Mouse (Mus musculus) lung, adult 18-20 months (tissue): Measurements from ENCODE around the gene Olfr2.
"Not testable (repeated sequence)": the region's sequence is repeated elsewhere in the genome, so short reads cannot be mapped to it uniquely, and the experiment has no call there.

Source experiments
- DNase-seq, 2 experiments: peaks; one replicate each; pipeline ENCODE4 v3.0.0; 2022; ENCODE audit warnings: mixed read lengths in 2 of 2

Gene Olfr2

DNA sequence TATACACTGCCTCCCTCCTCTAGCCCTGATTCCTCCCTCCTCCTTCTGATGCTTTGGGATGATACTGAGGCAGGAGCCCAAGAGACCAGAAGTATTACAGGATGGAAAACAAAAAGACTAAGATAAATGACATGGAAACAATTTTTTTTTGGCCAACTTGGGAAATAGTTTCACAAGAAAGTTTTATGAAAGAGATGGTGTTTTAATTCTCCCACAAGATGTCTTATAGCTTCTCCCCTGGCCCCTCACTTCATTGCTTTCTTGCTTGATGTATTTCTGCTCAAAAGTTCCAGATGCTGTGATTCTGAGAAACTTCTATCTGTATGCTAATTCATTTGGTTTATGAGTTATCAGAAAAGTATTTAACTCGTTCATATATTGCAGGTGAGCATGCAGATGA lies at the start of gene Olfr2:
TSS of gene Olfr2 (minus strand) at position 101 of the 400 bp plus-strand sequence.
- no peak for DNase-seq

- DNase-seq = no peak
Observed at GRCm38 (mm10) chr7:107047578-107047977, 41.7 kb upstream of the Olfr2 start.

DNA sequence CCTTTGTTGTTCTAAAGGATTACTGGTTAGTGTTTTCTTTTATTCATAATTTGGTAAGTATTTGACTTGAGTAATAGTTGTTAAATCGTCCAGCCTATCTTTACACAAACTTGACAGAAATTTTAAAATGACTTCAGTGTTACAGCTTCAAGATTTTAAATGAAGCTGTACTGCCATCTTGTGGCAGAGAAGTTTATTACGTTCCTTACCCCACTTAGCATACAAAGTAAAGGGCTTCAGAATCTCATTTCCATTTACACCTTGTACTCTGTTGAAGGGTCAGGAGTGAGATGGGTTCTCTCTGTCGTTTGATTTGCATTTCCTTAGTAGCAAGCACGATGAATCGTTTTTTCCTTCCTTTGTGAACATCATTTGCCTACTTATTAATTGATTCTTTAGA lies 40.0 kb upstream of the Olfr2 start:
- DNase-seq = peak in 1 of 2 experiments; percentile 21

DNA sequence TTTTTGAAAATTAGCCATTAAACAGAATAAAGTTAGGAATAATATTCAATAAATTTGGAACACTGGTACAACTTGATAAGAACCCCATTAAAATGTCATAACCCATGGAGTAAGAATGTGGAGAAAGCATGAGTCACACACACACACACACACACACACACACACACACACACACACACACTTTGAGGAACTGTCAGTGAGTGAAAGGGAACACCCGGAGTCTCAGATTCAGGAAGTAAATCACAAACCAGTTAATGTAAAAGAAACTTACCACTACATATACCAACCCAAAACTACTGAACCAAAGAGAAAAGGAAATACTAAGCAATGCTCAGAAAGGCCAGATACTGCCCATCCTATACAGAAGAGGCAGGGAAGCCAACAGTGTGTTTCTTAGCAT lies 38.5 kb upstream of the Olfr2 start:
- no peak for DNase-seq

DNA sequence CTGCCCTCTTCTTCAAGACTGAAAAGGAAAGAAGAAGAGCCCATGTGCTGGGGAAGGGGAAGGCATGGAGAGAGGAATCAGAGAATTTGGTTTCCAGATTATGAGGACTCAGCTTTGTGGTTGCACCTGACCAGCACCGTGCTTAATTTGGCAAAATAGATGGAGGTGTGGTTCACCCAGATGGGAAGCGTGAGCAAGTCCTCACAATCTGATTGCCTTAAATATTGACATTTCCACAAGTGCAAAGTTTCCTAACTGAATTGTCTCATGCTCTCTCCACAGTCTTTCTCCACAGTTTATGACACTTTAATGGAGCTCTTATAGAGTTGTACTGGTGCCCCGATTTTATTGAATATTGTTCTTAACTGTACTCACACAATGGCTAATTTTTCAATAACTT lies 37.3 kb upstream of the Olfr2 start:
- DNase-seq = no peak

GRCm38 (mm10) chr7:107039934-107040563 lies 34.2 kb upstream of the Olfr2 start:
- no peak for DNase-seq

DNA sequence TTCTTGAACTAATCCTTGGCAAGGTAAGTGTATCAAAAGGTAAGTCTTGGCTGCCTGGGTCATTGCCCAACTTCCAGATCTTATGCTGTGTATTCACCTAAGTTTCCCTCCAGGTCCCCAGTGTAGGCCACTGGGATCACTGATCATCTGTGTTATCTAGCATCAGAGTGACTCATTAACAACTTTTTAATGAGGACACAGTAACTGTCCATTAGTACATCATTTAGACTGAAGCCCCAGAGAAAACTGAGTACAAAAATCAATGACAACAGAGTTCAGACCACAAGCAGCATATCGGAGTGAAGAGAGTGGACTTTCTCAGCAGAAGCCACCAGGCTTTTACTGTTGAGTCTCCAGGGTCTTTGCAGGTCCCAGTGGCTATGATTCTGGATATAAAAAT lies 25.0 kb upstream of the Olfr2 start, which contains the start of gene Olfr713:
TSS of gene Olfr713 (plus strand) at position 301 of the 400 bp plus-strand sequence.
- DNase-seq = no peak

DNA sequence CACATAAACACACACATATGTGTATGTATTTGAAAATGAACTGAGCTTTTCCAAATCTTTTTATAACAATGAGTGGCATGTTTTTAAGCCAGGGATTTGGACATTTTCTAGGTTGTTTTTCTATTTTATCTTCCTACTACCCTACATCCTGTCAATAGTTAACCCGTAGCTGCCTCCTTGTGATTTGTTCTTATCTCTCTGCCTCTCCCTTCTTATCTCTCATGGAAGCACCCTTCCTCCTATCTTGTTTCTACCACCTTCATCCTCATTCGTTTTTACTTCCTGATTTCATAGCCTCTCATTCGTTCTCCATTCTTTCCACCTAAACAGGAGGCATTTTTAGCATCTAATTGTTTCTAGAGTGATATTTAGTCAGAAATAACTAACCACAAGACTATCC lies 1.7 kb downstream of the Olfr2 start:
- DNase-seq = no peak

DNA sequence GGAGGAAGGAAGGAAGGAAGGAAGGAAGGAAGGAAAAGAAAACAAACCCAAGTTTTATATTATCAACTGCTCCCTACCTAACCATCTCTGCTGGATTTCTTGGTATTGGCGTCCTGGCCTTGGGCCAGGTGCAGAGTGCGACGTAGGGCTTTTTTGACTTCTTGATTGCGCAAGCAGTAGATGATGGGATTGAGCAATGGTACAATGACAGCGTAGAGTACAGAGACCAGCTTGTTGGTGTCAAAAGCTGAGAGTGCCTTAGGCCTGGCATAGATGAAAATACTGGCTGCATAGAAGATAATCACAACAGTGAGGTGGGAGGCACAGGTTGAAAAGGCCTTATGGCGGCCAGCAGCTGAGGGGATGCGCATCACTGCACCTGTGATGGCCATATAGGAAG lies 5.1 kb downstream of the Olfr2 start:
- no peak for DNase-seq

DNA sequence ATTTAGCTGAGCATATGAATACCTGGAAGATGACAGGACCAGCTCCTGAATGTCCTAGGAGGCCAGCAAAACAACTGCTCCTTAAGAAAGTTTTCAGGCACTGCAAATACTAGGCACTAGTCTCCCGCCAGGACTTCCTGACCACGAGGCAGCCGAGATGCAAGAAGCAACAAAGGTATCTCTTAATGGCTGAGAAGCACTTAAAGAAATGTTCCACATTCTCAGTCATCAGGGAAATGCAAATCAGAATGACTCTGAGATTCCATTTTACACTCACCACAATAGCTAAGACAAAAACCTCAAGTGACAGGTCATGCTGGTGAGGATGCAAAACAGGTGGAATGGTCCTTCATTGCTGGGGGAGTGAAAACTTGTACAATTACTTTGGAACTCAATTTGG lies 20.6 kb downstream of the Olfr2 start:
- DNase-seq = no peak

GRCm38 (mm10) chr7:106975353-106975752 lies 30.5 kb downstream of the Olfr2 start, which contains the start of gene Olfr711:
Gene Olfr711, minus strand, starts transcription at chr7:106975453.
- DNase-seq = no peak

DNA sequence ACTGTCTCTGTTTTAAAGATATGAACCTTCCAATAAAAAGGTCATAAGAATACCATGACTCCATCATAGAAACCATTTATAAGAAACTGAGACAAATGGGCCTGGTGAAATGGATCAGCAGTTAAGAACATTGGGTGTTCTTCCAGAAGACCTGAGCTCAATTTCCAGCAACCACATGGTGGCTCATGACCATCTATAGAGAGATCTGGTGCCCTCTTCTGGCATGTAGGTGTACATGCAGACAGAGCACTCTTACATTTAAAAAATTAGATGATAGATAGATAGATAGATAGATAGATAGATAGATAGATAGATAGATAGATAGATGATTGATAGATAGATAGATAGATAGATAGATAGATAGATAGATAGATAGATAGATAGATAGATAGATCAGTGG lies 38.4 kb downstream of the Olfr2 start:
- DNase-seq = not testable (repeated sequence)

- DNase-seq = no peak
Observed at GRCm38 (mm10) chr7:106963837-106964236, 42.0 kb downstream of the Olfr2 start, which contains the start of gene Olfr6. Gene Olfr6, minus strand, starts transcription at chr7:106963937.

- DNase-seq = no peak
Observed at GRCm38 (mm10) chr7:106948212-106948611, 57.7 kb downstream of the Olfr2 start, which contains the start of gene Olfr710. Gene Olfr710, minus strand, starts transcription at chr7:106948312.
